Mouse (Mus musculus) embryonic facial prominence, embryonic 11.5 days (tissue): ENCODE data around the gene Chst3. TPM values are rescaled to one million over a fixed set of nuclear protein-coding genes. Genes with fewer than 3 reads are reported as not detected.

Source experiments
- ATAC-seq: fragments of 200-750 bp; cut with Nextera tagmentation; replicated peaks from 2 replicates; pipeline ENCODE4 v1.8.0; 2017; ENCODE audit warnings: low read depth; ENCODE audit not compliant: insufficient number of reproducible peaks, low FRiP score, low TSS enrichment
- DNase-seq: peaks from one replicate; pipeline ENCODE4 v3.0.0-alpha.2; 2015; ENCODE audit warnings: low spot score
- H3K27ac ChIP-seq: fragments of 300-500 bp; sonication (generic); replicated peaks from 2 replicates; pipeline ENCODE4 v1.5.1; 2014; ENCODE audit warnings: mild to moderate bottlenecking, low read depth, low read length, control low read depth
- H3K27me3 ChIP-seq: fragments of 300-500 bp; sonication (generic); 2 replicates; pipeline ENCODE4 v1.6.1; 2014; ENCODE audit warnings: mild to moderate bottlenecking, low read length, moderate library complexity, mixed read lengths; ENCODE audit not compliant: control insufficient read depth, insufficient read depth
- H3K36me3 ChIP-seq: fragments of 300-500 bp; sonication (generic); replicated peaks from 2 replicates; pipeline ENCODE4 v1.6.1; 2014; ENCODE audit warnings: low read depth, mild to moderate bottlenecking, low read length, moderate library complexity, mixed read lengths; ENCODE audit not compliant: control insufficient read depth, insufficient read depth
- H3K4me1 ChIP-seq: fragments of 300-500 bp; sonication (generic); 2 replicates; pipeline ENCODE4 v1.6.1; 2014; ENCODE audit warnings: low read length, mixed read lengths; ENCODE audit not compliant: control insufficient read depth, insufficient read depth
- H3K4me2 ChIP-seq: fragments of 300-500 bp; sonication (generic); 2 replicates; pipeline ENCODE4 v1.6.1; 2014; ENCODE audit warnings: low read depth, mild to moderate bottlenecking, control low read depth, low read length, moderate library complexity
- H3K4me3 ChIP-seq: fragments of 300-500 bp; sonication (generic); 2 replicates; pipeline ENCODE4 v1.5.1; 2014; ENCODE audit warnings: low read depth, low read length, control low read depth
- H3K9ac ChIP-seq: fragments of 300-500 bp; sonication (generic); replicated peaks from 2 replicates; pipeline ENCODE4 v1.6.1; 2014; ENCODE audit warnings: mild to moderate bottlenecking, control low read depth, low read length
- H3K9me3 ChIP-seq: fragments of 300-500 bp; sonication (generic); replicated peaks from 2 replicates; pipeline ENCODE4 v1.6.1; 2016; ENCODE audit warnings: mild to moderate bottlenecking, low read length, inconsistent platforms, mixed read lengths; ENCODE audit not compliant: control insufficient read depth
- WGBS: fragments of 180-500 bp; shearing (Covaris S2); extraction: QIAGEN DNeasy Blood & Tissue Kit; methylation state at CpG from one replicate; pipeline ENCODE4 v1.1.7; 2014; 5-methylcytosine and 5-hydroxymethylcytosine counted together
- polyA plus RNA-seq: library from polyadenylated mRNA; unstranded; fragments of >200 nt; fragmentation: Nextera tagmentation; extraction: Ambion mirVana; gene quantifications from 2 replicates; pipeline ENCODE4 v1.2.1, GENCODE M21; 2014

Gene Chst3
- polyA plus RNA-seq, 1 experiment from 2014 or later, result 0.86 TPM

- no peak overlapping the region for H3K9ac ChIP-seq
- H3K36me3 ChIP-seq, result no peaks in the 10 kb centered on the region
- no peak overlapping the region for H3K27ac ChIP-seq
- no peak overlapping the region for H3K4me3 ChIP-seq
- WGBS, result 78% methylated on average over 9 of the region's 9 CpGs
- no peak overlapping the region for H3K4me2 ChIP-seq
- DNase-seq (no peak), ATAC-seq (no peak)
- H3K27me3 ChIP-seq, result no peaks in the 10 kb centered on the region
- H3K4me1 ChIP-seq, result no peaks in the 10 kb centered on the region
- H3K9me3 ChIP-seq, result no peaks in the 10 kb centered on the region
Measured at GRCm38 (mm10) chr10:60205601-60206241, 13.3 kb downstream of the Chst3 start.

DNA sequence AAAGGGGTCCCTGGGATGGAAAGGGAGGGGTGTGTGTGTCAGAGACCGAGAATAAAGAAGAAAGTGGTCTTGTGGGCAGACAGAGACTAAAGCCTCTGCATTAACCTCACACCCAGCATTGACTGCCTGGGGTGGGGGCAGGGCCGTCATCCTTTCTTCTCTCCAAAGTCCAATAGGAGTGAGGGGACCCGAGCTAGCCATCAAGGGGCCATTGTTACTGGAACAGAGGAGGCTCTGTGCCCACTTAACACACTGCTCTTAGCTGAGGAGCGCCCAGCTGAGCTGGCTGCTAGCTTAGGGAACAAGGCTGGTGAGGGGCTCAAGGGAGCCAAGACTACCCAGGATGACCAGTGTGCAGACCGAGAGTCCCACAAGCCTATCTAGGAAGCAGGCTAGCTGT lies 16.3 kb downstream of the Chst3 start:
- Histone ChIP-seq H3K27ac (peak overlapping the region; percentile 28; the same call in 1 of the 2 replicates), H3K9ac (no peak overlapping the region), H3K4me1 (no peaks in the 10 kb centered on the region), H3K4me3 (no peak overlapping the region), H3K27me3 (no peaks in the 10 kb centered on the region), H3K4me2 (no peak overlapping the region), H3K36me3 (no peaks in the 10 kb centered on the region), H3K9me3 (no peaks in the 10 kb centered on the region)
- ATAC-seq (peak; percentile 67), DNase-seq (peak; percentile 36)
- WGBS, result 14% methylated on average over 5 of the region's 5 CpGs

DNA sequence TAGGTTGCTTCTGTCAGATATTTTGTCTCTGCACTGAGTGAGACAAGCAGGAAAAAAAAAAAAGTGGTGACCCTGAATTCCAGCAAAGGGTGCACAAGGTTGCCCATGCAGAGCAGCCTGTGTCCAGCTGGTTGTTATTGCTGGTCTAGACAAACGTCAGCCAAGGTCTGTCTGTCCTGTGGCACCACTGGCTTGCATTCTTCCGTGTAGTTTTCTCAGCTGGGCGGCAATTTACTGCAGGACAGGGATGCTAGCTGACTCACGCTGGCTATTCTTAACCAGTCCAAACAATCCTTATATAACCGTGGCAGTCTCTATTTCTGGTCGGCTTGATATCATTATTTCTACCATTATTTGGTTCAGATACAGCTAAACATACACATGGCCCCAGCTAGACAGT lies 18.1 kb downstream of the Chst3 start:
- H3K4me1 ChIP-seq, result no peaks in the 10 kb centered on the region
- H3K27me3 ChIP-seq, result no peaks in the 10 kb centered on the region
- no peak overlapping the region for H3K4me3 ChIP-seq
- no peak overlapping the region for H3K9ac ChIP-seq
- no peaks in the 10 kb centered on the region for H3K36me3 ChIP-seq
- no peaks in the 10 kb centered on the region for H3K9me3 ChIP-seq
- no peak overlapping the region for H3K4me2 ChIP-seq
- no peak for DNase-seq
- H3K27ac ChIP-seq, result no peak overlapping the region
- no peak for ATAC-seq
- WGBS, result 71% methylated on average over 6 of the region's 6 CpGs

- Histone ChIP-seq H3K4me1 (no peaks in the 10 kb centered on the region; the same call in 1 of the 2 replicates), H3K4me2 (no peak overlapping the region), H3K27me3 (no peaks in the 10 kb centered on the region), H3K9me3 (no peaks in the 10 kb centered on the region), H3K36me3 (no peaks in the 10 kb centered on the region), H3K9ac (no peak overlapping the region), H3K4me3 (no peak overlapping the region), H3K27ac (no peak overlapping the region)
- DNase-seq (no peak), ATAC-seq (no peak)
- 91% methylated on average over 6 of the region's 6 CpGs for WGBS
Measured at GRCm38 (mm10) chr10:60199378-60199777, 19.7 kb downstream of the Chst3 start.

- DNase-seq, result no peak
- Histone ChIP-seq H3K4me3 (no peak overlapping the region), H3K36me3 (no peaks in the 10 kb centered on the region), H3K27me3 (no peaks in the 10 kb centered on the region), H3K4me1 (peaks cover 6% of the 10 kb centered on the region), H3K9me3 (no peaks in the 10 kb centered on the region), H3K9ac (no peak overlapping the region), H3K4me2 (no peak overlapping the region), H3K27ac (no peak overlapping the region)
- WGBS, result 90% methylated on average over 10 of the region's 10 CpGs
- no peak for ATAC-seq
Measured at GRCm38 (mm10) chr10:60197406-60197821, 21.6 kb downstream of the Chst3 start.

GRCm38 (mm10) chr10:60196971-60197370 lies 22.1 kb downstream of the Chst3 start:
- 75% methylated on average over 5 of the region's 5 CpGs for WGBS
- no peaks in the 10 kb centered on the region for H3K27me3 ChIP-seq
- no peaks in the 10 kb centered on the region for H3K9me3 ChIP-seq
- no peak for ATAC-seq
- no peak overlapping the region for H3K27ac ChIP-seq
- H3K4me3 ChIP-seq, result no peak overlapping the region
- no peaks in the 10 kb centered on the region for H3K36me3 ChIP-seq
- H3K4me2 ChIP-seq, result no peak overlapping the region
- no peak overlapping the region for H3K9ac ChIP-seq
- DNase-seq, result no peak
- H3K4me1 ChIP-seq, result peaks cover 6% of the 10 kb centered on the region

GRCm38 (mm10) chr10:60195087-60195486 lies 24.0 kb downstream of the Chst3 start:
- Histone ChIP-seq H3K4me2 (no peak overlapping the region), H3K4me1 (peaks cover 6% of the 10 kb centered on the region), H3K27ac (0 out of 2 replicates have a peak overlapping the region, but pooled peaks have one; percentile 30), H3K27me3 (no peaks in the 10 kb centered on the region), H3K36me3 (no peaks in the 10 kb centered on the region), H3K9me3 (no peaks in the 10 kb centered on the region), H3K4me3 (no peak overlapping the region), H3K9ac (no peak overlapping the region)
- ATAC-seq, result no peak; the same call in 1 of the 2 replicates
- DNase-seq, result peak; percentile 15
- 20% methylated on average over 4 of the region's 4 CpGs for WGBS

GRCm38 (mm10) chr10:60193532-60194423 lies 25.3 kb downstream of the Chst3 start:
- peak; percentile 81 for ATAC-seq
- Histone ChIP-seq H3K9me3 (no peaks in the 10 kb centered on the region), H3K4me2 (peak overlapping the region; percentile 5), H3K27me3 (no peaks in the 10 kb centered on the region), H3K36me3 (no peaks in the 10 kb centered on the region), H3K4me1 (peaks cover 6% of the 10 kb centered on the region), H3K4me3 (no peak overlapping the region), H3K9ac (peak overlapping the region; percentile 29), H3K27ac (0 out of 2 replicates have a peak overlapping the region, but pooled peaks have one; percentile 10)
- WGBS, result 7% methylated on average over 19 of the region's 19 CpGs
- peak; percentile 82 for DNase-seq
